Mouse (Mus musculus) left cerebral cortex, adult 2 months (tissue): ENCODE results near the gene Tead3. TPM values are rescaled to one million over a fixed set of nuclear protein-coding genes. Genes with fewer than 3 reads are reported as not detected.
A peak's percentile ranks its signal among the peaks of the same experiment; 100 is the strongest.

ENCODE experiments used
- DNase-seq, 2 experiments: peaks; one replicate each; pipeline ENCODE4 v3.0.0; 2021 to 2022; ENCODE audit warnings: low spot score in 2 of 2, mixed read lengths in 1 of 2; ENCODE audit errors: extremely low spot score in 1 of 2
- H3K27ac ChIP-seq: fragments of 200-600 bp; 2 replicates; pipeline ENCODE4 v1.8.1; 2022
- H3K4me3 ChIP-seq: fragments of 200-600 bp; 2 replicates; pipeline ENCODE4 v1.8.1; 2022
- CTCF ChIP-seq: fragments of 200-600 bp; IDR thresholded peaks from 2 replicates; pipeline ENCODE4 v1.8.1; 2022; ENCODE audit warnings: antibody characterized with exemption, mild to moderate bottlenecking, moderate library complexity
- intact Hi-C: fragments of 180-260 bp; cut with DNase I; formaldehyde crosslinking; loops from one replicate; pipeline ENCODE4 v1.15.1; 2025
- total RNA-seq, 2 experiments: library from RNA; stranded (reverse); gene quantifications; 2 replicates each; pipeline ENCODE4 v1.2.3; 2021

Tead3 gene
- total RNA-seq, 2 experiments from 2014 or later: 2.9 to 3.0 TPM

DNA sequence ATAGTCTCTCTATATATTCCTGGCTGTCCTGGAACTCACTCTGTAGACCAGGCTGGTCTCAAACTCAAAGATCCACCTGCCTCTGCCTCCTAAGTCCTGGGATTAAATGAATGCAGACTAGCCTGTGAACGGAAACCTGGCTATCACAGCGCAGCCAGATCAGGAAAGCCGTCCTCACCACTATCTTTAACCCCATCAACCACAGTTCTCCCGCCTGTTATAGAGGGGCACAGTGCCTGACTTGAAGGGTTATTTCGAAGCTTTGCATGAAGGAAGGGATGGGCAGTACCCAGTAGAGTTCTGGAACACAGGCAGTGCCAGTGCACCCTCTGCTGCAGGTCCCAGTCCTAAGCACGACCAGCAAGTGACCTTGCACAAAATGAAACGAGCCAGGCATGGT lies 59.3 kb downstream of the Tead3 start:
- intact Hi-C loops: no loop called here
- Histone ChIP-seq H3K27ac (no peak overlapping the region), H3K4me3 (no peak overlapping the region)
- no peak for DNase-seq
- TF ChIP-seq CTCF: no peak

DNA sequence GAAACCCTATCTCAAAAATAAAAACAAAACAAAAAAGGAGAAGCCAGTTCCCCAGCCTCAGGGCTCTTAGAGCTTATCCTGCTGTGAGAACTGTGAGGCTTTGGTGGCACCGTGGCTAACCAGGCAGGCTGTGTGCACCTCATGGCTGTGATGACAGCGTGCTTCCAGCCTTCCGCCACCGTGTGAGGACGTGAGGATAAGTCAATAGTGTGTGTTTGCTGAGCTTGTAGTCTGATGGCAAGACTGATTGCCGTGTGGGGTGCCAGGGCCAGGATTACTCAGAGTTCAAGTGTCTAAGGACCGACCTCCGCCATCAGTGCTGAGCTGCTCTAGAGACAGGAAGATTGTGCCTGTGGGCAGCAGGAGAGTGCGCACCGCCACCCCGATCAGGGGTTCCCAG lies 59.9 kb downstream of the Tead3 start:
- no peak for TF ChIP-seq CTCF
- Histone ChIP-seq H3K4me3 (no peak overlapping the region), H3K27ac (no peak overlapping the region)
- intact Hi-C loops: no loop called here
- no peak for DNase-seq

DNA sequence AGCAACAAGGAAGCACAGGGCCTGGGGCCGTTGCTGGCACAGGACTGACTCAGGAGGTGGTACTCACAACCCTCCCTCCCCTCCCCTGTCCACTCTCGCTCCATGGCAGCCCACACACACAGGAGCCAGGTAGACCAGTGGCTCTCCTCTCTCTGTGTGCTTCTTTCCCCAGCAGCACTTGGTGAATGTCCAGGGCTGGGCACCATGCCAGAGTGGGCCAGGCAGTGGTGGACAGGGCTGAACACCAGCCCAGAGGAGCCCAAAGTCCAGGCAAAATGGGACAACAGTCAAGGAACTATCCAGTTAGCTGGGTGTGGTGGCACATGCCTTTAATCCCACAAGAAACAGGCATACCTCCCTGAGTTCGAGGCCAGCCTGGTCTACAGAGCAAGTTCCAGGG lies 60.4 kb downstream of the Tead3 start:
- Histone ChIP-seq H3K27ac (no peak overlapping the region), H3K4me3 (no peak overlapping the region)
- DNase-seq: peak in 1 of 2 experiments; percentile 33
- TF ChIP-seq CTCF: no peak
- intact Hi-C loops: no loop called here

DNA sequence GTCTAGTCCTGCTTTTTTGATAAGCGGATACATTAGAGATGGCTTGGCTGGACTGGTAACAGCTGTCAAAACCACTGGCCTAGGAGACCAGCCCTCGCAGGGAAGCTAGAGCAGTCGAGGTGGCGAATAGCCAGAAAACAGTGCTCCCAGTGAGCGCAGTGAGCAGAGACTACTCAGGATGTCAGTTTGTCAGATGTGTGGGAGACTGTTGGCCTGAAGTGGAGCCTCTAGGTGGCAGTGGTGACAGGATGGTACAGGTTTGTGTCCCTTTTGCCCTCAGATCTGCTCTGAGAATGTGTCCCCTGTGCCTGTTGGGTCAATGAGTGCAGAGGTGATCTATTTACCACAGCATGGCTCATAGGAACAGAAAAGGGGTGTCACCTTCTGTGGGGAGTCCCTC lies 62.6 kb downstream of the Tead3 start:
- DNase-seq: no peak
- no peak overlapping the region for H3K4me3 ChIP-seq
- intact Hi-C loops: no loop called here
- H3K27ac ChIP-seq: no peak overlapping the region
- TF ChIP-seq CTCF: peak; percentile 31

DNA sequence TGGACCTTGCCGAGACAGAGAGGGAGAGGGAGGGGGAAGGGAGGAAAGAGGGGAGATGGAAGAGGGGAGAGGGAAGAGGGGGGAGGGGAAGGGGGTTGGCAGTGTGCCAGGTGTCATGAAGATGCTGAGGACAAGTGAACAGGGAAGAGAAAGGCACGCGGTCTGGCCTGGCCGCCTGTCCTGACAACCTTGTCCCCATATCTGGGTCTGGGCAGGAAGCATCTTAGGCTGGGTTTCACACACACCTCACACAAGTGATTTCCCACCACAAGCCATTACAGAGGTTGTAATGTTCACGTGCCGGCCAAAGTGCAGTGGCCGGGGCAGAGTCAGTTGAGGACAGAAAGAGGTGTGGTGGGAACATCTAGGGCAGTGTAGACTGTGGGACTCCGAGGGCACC lies 63.0 kb downstream of the Tead3 start:
- H3K4me3 ChIP-seq: no peak overlapping the region
- TF ChIP-seq CTCF: no peak
- intact Hi-C loops: no loop called here
- no peak for DNase-seq
- H3K27ac ChIP-seq: no peak overlapping the region

DNA sequence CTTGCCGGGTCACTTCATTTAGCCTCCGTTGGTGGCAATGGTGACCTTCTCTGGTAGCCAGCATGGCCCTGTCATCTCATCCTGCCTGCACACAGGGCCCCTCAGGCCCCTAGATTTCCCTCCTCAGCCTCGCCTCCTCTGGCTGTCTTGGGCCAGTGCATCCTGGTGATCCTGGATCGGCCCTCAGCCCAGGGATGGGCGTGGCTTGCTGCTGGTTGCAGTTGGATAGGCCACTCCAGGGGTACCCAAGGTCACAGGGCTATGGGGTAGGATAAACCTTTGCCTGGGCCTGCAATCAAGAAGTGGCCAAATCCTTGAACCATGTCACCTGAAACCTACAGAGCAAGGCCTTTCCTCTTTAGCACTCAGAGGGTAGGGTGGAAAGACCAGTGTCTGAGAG lies 63.7 kb downstream of the Tead3 start:
- intact Hi-C loops: no loop called here
- Histone ChIP-seq H3K27ac (no peak overlapping the region), H3K4me3 (no peak overlapping the region)
- DNase-seq: no peak
- TF ChIP-seq CTCF: no peak

DNA sequence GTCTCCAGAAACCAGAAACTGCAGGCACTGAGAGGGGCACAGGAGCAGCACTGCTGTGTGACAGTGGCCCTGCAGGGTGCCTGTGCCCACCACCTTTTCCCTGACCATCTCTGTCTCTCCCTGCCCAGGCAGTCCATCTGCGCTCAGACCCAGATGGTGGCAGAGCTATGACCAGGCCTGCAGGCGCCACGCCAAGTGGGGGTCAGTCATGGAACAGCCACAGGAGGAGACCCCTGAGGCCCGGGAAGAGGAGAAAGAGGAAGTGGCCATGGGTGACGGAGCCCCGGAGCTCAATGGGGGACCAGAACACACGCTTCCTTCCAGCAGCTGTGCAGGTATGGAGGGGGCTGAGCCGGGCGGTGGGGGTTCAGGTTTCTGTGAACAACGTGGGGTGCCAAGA lies 64.5 kb downstream of the Tead3 start:
- intact Hi-C loops: no loop called here
- no peak overlapping the region for H3K27ac ChIP-seq
- DNase-seq: no peak
- no peak overlapping the region for H3K4me3 ChIP-seq
- TF ChIP-seq CTCF: no peak

DNA sequence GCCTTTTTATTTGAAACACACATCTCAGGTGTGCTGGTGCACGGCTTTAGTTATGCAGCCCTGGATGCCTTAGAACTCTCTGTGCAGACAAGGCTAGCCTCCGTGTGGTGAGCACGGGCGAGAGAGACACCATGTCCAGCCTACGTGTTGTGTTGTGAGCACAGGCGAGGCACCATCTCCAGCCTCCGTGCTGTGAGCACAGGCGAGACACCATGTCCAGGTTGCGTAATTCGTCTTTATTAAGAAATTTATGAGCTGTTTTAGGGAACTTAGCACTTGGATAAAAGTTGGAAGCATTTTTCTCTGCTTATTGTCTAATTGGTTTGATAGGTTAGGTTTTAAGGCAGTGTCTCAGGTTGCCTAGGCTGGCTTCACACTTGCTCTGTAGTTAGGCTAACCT lies 67.4 kb downstream of the Tead3 start:
- Histone ChIP-seq H3K27ac (no peak overlapping the region), H3K4me3 (no peak overlapping the region)
- intact Hi-C loops: no loop called here
- no peak for TF ChIP-seq CTCF
- no peak for DNase-seq

DNA sequence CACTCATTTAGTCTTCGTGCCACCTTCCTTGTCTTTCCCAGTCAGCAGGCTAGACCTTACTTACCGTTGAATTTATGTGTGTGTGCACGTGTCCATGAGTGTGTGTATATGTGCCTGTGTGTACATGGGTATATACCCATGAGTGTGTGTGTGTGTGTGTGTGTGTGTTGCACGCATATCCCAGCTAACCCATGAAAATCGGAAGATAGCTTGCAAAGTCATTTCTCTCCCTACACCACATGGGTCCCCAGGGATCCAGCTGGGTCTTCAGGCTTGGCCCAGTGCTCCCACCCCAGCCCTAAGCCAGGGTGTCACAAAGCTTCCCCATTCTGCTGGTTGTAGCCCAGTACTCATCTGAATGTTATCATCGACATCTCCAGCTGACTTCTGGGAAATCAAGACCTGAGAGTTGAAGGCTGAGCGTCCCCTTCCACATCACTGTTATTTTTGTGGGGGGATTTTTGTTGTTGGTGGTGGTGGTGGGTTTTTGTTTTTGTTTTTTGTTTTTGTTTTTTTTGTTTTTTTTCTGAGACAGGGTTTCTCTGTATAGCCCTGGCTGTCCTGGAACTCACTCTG lies 68.7 kb downstream of the Tead3 start:
- intact Hi-C loops: no loop called here
- Histone ChIP-seq H3K27ac (no peak overlapping the region), H3K4me3 (no peak overlapping the region)
- DNase-seq: no peak
- no peak for TF ChIP-seq CTCF

Other genes starting within 250 kb of the Tead3 start
- 1 to 10 TPM; 1.5 TPM for gene Scube3, start 208.7 kb downstream of the Tead3 start, total RNA-seq
- 100 to 1,000 TPM; 107 to 130 TPM for gene Zfp523, start 173.7 kb downstream of the Tead3 start, total RNA-seq
- gene Def6, start 143.0 kb downstream of the Tead3 start, total RNA-seq: 1 to 10 TPM; 2.1 to 3.1 TPM
- gene Ppard, start 118.1 kb downstream of the Tead3 start, total RNA-seq: 10 to 100 TPM; 28.8 to 29.2 TPM
- 10 to 100 TPM; 21.5 to 26.1 TPM for gene Fance, start 37.3 kb downstream of the Tead3 start, total RNA-seq
- 100 to 1,000 TPM; 302 to 309 TPM for gene Rpl10a, start 22.3 kb downstream of the Tead3 start, total RNA-seq
- not detected for gene Tulp1, start 14.4 kb upstream of the Tead3 start, total RNA-seq
- gene Fkbp5, start 166.7 kb upstream of the Tead3 start, total RNA-seq: 10 to 100 TPM; 51.5 to 54.4 TPM
- not detected for gene Armc12, start 180.0 kb upstream of the Tead3 start, total RNA-seq
- gene Clpsl2, start 198.6 kb upstream of the Tead3 start, total RNA-seq: not detected
- gene Clps, start 209.9 kb upstream of the Tead3 start, total RNA-seq: not detected
- 1 to 10 TPM; 3.3 to 4.7 TPM for gene Lhfpl5, start 224.8 kb upstream of the Tead3 start, total RNA-seq